Mouse (Mus musculus) heart, adult 11 months (tissue): ENCODE measurements around the gene Elp5.
A peak's percentile ranks its signal among the peaks of the same experiment; 100 is the strongest.
"Not testable (repeated sequence)": the region's sequence is repeated elsewhere in the genome, so short reads cannot be mapped to it uniquely, and the experiment has no call there.

ENCODE experiments used
- DNase-seq: peaks from one replicate; pipeline ENCODE4 v3.0.0; 2022

The Elp5 gene

GRCm38 (mm10) chr11:69955618-69956017, 26.7 kb downstream of the Elp5 start:
- not testable (repeated sequence) for DNase-seq

- DNase-seq, result no peak
Observed at GRCm38 (mm10) chr11:69953267-69953915, 28.9 kb downstream of the Elp5 start.

- DNase-seq, result no peak
Observed at GRCm38 (mm10) chr11:69952274-69952673, 30.0 kb downstream of the Elp5 start.

GRCm38 (mm10) chr11:69950807-69951459, 31.4 kb downstream of the Elp5 start:
- DNase-seq, result peak; percentile 76

DNA sequence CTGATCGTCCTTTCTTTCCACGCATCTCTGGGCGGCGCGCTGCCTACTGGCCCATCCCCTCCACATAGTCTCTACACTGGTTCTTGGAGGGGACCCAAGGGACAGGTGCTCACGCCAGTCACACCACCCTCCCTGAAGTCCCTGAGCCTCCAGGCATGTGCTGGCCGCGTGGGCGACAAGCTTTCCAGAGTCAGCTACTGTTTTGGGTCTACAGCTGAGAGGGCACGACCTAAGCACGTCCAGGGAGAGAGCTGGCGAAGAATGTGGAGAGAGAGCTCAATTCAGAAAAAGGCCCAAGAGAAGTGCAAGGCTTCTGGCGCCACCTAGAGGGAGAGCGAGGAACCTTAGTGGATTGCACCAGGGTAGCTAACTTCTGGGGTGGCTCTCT, 33.6 kb downstream of the Elp5 start:
- DNase-seq, result peak; percentile 99

DNA sequence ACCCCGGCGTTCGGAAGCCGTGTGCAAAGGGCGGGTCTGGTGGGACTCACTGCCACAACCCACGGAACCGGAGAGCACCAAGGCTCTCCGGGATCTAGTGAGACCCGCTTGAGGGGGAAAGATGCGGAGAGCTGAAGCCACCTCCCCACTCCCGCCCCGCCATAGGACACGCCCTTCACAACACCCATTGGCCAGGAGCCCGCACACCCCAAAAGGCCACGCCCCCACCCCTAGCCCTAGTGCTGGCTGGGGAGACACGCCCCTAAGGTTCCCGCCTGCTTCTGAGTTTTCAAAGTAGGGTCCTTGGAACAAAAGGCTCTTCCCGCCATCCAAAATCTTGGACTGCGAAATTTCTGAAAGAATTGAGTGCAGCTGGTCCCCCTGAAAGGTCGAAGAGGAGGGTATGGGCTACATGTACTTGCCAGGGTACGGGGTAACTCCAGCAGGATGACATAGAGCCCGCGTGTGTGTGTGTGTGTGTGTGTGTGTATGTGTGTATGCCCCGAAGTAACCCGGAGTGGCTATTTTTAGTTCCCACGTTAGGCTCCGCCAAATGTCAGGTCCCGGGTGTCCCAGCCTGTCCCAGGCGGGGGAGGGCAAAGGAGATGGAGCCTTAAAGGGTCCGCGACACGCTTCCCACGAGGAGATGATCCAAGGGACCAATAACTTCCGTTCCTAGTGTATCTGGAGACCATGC, 34.1 kb downstream of the Elp5 start, which contains the start of gene Slc2a4:
TSS of gene Slc2a4 (minus strand) at position 123 of the 697 bp plus-strand sequence.
- DNase-seq, result peak; percentile 99

DNA sequence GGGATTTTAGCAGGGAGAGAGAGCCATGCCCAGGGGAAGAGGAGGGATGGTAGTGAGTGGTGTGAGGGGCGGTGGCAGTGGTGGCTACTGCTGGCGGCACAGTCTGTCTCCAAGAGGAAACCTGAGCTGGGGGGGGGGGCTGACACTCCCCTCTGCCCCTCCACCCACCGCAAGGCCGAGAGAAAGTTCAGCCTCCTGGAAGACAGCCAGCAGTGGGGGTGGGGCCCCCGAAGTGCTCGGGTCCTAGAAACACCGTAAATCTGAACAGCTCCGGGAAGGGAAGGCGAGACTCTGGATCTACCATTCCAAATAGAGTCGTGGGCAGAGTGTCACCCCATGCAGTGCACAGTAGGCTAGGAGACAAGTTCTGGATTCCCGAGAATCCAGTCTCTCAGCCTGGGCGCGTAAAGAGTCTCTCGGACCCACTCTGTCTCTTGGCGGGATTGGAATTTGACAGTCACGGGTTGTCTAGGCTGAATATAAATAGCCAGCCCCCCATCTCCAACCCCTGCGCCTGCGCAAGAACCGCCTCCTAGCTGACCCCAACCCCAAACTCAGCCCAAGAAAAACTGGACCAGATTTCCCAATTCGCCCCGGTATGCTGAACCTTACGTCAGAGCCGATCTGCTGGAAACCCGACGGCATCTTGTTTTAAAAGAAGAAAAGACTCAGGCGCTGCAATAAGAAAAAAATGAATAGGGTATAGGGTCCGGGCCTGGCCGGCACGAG, 34.8 kb downstream of the Elp5 start:
- DNase-seq, result peak; percentile 98

DNA sequence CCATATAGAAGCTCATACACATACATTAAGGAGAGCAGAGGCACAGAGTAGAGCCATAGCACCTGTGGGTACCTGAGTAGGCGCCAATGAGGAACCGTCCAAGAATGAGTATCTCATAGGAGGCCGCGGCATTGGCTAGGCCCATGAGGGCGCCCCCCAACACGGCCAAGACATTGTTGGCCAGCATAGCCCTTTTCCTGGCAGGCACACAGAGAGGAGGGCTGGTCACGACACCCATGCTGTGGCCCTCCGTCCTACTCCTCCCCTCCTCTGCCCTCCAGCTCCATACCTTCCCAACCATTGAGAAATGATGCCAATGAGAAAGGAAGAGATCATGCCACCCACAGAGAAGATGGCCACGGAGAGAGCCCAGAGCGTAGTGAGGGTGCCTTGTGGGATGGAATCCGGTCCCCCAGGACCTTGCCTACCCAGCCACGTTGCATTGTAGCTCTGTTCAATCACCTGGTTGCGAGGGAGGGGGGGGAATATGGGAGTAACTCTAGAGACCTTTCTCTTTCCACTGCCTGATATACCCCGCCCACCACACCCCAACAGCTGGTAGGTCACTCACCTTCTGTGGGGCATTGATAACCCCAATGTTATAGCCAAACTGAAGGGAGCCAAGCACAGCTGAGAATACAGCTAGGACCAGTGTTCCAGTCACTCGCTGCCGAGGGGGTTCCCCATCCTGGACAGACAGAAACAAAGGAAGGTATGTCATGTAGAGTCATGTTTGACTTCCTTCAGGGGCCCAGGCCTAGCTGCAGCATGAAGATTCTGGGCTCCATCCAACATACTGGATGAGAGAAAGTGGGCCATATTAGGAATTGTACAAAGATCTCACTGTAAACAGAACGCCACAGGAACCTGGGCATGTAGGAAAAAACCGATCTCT, 36.1 kb downstream of the Elp5 start:
- DNase-seq, result peak; percentile 93

- DNase-seq, result no peak
Observed at GRCm38 (mm10) chr11:69945216-69945615, 37.1 kb downstream of the Elp5 start.

DNA sequence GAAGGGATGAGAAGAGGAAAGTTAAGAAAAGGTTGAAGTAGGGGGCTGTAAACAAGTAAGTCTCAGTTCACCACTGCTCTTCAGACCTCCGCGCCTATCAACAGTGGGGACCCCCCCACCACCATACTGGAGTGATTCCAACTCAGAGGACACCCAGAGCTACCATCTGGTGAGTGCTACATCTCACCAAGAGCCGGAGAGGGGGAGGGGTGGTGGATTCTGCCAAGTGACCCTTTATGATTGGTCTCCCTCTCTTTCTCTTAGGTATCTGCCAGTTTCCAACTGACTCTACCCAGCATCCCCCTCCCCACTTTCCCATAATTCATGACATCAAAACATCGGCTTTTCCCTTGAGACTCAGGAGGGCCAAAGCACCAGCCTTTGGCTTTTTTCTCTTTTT, 41.4 kb downstream of the Elp5 start:
- peak; percentile 90 for DNase-seq

- peak; percentile 91 for DNase-seq
Observed at GRCm38 (mm10) chr11:69939731-69940130, 42.6 kb downstream of the Elp5 start.

DNA sequence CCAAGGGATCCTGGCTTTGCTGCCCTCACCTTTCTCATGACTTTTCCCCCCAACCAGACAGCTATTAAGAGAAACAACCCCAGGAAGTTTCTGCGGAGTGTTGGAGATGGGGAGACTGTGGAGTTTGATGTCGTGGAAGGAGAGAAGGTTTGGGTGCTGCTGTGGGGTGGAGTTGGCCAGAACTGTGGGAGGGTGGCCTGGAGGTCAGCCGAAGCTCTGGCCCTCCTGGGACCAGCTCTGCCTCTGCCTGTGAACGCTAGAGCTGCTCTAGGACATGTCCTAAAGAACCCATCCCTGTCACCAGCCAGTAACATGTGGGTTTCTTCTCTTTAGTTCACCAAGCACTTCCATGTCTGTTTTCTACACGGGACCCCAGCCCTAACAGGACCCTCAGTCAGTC, 43.1 kb downstream of the Elp5 start:
- DNase-seq, result peak; percentile 94

- DNase-seq, result peak; percentile 92
Observed at GRCm38 (mm10) chr11:69938401-69938979, 43.8 kb downstream of the Elp5 start.

DNA sequence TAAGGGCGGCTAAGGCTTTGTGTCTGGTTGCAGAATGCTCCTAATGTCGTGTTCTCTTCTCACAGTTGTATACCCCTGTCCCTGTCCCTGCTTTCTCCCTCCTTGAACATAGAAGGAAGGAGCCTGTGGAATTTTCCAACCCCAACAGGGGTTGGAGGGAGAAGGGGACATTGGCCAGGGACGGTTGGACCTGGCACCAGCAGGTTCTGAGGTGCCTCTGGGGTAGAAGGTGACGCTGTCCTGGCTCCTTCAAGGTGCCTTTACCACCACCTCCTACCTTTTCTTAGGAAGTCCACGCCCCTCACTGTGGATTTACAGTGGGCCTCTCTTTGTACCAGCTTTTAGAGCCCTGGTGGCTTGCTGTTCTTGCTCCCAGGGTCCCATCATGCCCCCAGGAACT, 44.5 kb downstream of the Elp5 start:
- no peak for DNase-seq

GRCm38 (mm10) chr11:69937385-69937784, 44.9 kb downstream of the Elp5 start:
- peak; percentile 97 for DNase-seq

DNA sequence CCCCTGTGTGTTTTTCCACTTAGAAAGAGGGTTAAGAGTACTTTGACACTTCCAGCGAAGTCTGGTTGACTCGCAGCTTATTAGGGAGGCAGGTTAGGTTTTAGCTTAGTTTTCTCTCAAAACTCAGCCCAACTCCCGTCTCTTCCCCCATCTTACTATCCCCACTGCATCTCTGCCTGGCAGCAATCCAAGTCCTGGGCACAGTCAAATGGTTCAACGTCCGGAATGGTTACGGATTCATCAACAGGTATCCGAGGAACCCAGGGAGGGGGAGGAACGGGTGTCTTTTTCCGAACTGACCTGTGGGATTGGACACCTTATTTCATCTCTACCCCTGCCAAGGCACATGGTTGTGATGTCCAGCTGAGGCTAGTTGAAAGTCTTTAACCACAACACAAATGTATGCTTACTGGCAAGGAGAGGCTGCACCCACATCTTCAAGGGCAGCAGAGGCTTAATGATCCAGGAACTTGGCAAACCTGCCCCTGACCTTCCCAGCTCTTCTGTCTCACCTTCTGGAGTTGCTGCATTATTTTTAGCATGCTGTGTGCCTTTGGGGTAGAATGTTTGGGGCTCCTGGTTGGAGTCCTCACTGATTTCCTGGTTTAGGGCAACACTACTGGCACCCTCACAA, 45.5 kb downstream of the Elp5 start:
- peak; percentile 93 for DNase-seq

GRCm38 (mm10) chr11:69936156-69936555, 46.2 kb downstream of the Elp5 start:
- DNase-seq, result no peak

DNA sequence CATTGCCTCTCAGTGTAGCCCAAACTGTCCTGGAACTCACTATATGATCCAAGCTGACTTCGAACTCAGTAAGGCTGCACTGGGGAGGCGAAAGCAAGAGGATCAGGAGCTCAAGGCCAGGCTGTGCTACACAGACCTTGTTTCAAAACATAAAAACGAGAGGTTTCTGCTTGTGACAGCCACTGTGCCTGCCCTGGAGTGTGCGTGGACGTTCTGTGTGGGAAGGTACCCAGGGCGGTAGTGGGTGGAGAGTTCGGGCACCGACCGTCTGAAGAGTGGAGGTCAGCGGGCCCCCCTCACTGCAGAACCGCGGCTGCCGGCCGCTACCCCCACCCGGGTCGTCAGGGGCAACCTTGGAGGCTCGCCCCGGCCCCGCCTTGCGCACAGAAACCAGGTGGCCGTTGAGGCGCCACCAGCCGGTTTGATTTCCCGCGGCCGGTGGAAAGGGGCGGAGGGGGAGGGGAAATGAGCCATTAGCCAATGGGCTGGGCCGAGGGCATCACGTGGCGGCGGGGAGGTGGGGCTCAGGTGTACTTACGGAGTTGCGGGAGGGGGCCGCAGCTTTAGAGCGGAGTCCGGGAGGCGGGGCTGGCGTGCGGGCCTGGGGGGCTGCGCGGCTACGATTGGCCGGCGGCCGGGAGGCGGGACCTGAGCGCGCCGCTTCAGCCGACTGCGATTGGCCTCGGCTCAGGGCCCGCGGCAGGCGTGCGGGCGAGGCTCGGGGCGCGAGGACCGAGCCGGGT, 47.0 kb downstream of the Elp5 start, which contains the start of gene Ybx2:
TSS of gene Ybx2 (plus strand) at position 660 of the 743 bp plus-strand sequence.
- DNase-seq, result peak; percentile 99

DNA sequence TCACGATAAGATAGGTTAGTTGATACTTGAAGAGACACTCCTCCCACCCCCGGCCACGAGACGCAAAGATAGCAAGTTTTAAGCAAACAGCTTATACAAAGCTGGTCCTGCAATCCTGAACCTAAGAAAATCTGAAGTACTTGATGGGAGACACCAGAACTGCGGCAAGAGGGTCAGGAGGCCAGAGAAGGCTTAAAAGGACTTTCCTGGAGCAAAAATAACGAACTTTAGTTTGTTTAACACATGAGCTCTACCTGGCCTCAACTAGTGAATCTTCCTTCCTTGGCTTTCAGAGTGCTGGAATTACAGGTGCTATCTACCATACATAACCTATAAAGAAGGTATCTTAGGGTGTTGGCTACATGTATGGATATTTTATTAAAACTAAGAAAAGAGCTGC, 47.6 kb downstream of the Elp5 start:
- DNase-seq, result no peak

GRCm38 (mm10) chr11:69934169-69934568, 48.1 kb downstream of the Elp5 start:
- peak; percentile 98 for DNase-seq
